Mouse (Mus musculus) adrenal gland, adult 8-10 months (tissue): ENCODE data around the gene Gm498. TPM values are rescaled to one million over a fixed set of nuclear protein-coding genes. Genes with fewer than 3 reads are reported as not detected.

Experiments used
- DNase-seq: peaks from one replicate; pipeline ENCODE4 v3.0.0; 2022
- total RNA-seq, 4 experiments: library from RNA; stranded (reverse); gene quantifications; 2 replicates each; pipeline ENCODE4 v1.2.4; 2022

Gene Gm498
- total RNA-seq = not detected

DNA sequence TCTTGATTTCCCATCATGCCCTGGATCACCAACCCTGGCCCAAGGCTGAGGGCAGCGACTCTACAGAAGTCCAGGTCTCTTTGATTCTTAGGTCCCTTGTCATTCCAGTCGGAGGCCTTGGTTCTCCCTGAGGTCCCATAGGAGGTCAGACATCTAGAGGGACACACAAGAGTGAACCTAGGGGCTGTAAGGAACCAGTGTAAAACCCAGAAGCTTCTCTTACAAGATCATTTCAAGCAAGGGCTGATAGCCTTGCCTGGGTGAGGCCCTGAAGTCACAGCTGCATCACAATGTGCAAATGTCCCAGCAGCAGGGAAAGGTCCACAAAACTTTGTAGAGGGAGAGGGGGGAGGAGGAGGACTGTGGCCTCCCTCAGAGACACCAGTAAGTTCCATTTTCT is at the start of gene Gm498:
TSS of gene Gm498 (plus strand) at position 301 of the 400 bp plus-strand sequence.
- no peak for DNase-seq

DNA sequence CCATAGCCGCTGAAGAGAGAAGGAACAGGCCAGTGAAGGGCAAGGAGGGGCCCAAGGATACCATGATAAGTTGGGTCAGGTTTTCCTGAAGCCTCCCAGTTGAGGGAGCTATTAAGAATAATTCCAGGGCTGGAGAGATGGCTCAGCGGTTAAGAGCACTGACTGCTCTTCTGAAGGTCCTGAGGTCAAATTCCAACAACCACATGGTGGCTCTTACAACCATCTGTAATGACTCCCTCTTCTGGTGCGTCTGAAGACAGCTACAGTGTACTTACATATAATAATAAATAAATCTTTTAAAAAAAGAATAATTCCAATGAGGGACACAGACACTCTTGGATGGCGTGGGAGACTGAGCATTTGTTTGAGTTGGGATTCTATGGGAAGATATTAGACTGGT is 47.4 kb upstream of the Gm498 start:
- no peak for DNase-seq

DNA sequence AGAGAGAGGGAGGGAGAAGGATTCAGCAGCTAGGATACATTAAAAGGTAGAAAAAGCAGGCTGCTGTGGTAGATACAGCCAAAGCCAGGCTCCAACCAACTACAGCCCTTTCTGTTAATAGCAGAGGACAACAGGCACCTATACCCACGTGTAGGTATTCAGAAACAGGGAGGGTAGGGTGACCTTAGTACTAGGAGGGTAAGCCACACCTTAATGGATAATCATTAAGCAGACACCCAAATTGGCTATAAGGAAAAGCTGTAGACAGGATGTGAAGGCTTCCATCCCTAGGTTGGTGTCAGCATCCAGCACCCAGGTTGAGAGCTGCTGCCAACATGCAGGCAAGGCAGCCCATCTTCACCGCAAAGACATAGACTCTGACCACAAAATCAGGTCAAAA is 45.4 kb upstream of the Gm498 start:
- DNase-seq = no peak

DNA sequence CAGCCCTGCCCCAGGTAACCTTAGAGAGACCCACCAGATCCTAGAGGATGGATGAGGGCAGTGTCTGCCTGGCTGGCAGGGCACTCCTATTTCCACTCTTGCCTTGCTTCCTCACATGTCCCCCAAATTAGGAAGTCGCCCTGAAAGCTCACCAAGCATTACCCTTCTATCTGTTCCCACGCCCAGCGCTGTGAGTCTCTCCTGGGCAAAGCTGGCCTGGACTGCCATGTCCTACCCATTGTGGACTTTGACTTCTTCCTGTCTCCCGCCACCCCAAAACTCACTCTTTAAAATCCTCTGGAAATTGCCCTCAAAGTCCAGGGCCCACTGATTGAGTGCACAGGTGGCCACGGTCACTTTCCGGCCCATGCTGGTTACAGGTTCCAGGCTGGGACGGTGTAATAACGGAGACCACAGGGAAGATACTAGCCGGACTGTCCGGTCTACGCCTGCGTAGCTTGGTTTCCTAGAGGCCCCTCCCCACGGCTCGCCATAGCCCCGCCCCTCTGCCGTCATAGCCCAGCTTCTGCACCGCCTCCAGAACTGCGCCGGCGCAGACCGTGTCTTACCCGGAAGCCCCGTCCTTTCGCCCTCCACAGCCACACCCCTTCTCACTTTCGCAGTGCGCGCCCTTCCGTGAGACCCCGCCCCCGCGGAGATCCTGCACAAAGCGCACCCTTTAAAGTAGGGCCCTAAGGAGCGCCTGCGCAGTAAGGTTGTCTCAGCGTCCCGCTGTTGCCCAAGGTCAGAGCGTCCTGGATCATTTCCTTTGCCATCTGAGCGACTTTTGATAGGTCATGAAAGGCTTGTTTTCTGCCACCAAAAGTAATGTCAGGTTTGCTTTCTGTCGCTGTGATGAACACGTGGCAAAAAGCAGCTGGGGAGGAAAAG is 44.0 kb upstream of the Gm498 start, which contains the start of the genes Nadsyn1 and Dhcr7:
TSS of gene Nadsyn1 (minus strand) at position 475 of the 891 bp plus-strand sequence.
TSS of gene Dhcr7 (plus strand) at position 771 of the 891 bp plus-strand sequence.
- DNase-seq = peak; percentile 99

DNA sequence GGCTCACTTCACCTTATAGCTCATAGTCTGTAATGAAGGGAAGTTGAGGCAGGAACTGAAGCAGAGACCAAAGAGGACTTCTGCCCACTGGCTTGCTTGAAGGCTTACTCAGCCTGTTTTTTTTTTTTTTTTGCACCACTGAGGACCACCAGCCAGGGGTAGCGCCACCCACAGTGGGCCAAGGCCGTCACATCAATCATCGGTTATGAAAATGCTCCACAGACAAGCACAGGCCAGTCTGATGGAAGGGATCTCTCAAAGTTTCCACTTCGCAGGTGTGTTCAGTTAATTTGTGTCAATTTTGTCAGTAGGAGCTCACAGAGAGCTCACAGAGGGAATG is 43.4 kb upstream of the Gm498 start:
- DNase-seq = no peak

DNA sequence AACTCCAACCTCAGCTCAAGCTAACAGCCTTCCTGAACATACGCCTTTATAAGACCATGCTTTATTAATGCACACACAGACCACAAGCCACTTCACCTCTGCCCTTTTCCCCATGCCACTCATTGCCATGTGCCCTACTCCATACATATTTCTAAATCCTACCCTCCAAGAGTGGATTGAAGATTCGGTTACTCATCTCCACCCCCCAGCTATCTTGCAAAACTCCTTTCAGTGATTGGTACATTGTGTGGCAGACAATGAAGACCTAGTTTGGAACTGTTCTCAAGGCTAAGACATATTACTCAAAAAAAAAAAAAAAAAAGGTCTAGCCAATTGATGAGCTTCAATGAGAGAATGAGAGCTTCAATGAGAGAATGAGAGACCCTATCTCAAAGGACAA is 39.7 kb upstream of the Gm498 start:
- no peak for DNase-seq

DNA sequence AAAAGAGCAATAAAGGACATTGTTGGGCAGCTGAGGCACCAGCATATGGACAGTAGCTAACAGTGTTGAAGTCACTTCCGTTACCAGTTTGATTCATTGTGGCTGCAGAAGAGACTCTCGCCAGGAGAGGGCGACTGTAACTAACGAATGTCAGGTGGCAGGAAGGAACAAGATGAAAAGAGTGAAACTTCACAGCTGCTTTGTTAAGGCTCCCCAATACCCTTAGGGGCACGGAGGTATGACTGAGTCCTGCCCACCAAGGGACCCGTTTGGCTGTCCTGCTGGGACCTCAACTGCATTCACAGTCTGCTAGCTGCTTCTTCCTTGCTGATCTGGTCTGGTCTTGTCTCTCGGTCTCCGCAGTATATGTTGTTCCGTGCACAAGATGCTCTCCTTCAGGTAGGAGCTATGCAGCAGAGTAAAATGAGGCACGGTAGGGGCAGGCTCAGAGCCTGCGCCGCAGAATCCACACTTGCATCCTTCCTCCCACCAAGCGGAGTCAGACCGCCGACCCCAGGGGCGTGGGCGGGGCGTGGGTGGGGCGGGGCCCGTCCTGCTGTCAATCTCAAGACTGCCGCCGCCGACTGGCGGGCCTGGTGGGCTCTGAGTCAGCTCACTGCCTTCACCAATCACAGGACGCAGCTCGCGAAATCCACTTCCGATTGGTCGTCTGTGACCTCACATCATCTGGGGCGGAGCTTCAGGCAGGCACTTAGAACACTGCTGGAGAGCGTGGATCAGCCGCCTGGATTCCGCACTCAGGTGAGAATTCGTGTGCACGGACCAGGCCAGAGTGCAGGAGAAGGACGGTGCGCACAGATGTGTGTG is 36.9 kb upstream of the Gm498 start:
- peak; percentile 96 for DNase-seq

DNA sequence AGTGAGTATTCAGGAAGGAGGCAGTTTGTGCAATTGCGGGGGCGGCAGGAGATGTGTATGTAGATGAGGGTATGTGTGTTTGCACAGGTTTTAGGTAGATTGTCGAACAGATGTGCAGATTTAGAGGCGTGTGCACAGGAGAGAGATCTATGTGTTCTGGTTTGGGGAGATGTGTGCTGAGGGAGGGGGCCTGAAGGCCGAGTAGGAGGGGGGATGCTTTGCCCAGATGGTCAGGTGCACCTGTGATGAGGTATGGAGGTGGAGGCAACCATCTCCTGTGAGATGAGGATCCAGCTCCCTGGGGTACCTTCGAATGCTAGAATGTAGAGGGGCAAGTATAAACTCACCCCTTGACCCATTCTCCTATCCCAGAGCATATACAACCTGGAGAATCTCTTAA is 36.2 kb upstream of the Gm498 start:
- DNase-seq = no peak

DNA sequence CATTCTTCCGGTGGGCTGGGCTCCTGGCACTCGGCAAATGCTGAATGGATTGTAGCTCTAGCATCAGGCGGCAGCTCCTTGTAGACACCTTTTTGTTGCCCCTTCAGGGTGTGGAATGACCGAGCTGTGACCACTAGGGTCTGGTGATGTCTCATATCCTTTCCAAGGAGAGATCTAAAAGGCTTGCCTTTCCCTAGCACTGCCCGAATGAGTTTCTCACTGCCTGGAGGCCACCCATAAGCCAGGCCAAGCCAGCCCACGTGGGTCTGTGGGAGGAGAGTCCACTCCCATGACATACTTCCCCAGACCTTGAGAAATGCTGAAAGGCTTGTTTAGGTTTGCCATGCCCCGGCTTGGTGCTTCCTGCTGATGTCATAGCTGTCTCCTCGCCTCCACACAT is 34.4 kb upstream of the Gm498 start:
- DNase-seq = peak; percentile 85

DNA sequence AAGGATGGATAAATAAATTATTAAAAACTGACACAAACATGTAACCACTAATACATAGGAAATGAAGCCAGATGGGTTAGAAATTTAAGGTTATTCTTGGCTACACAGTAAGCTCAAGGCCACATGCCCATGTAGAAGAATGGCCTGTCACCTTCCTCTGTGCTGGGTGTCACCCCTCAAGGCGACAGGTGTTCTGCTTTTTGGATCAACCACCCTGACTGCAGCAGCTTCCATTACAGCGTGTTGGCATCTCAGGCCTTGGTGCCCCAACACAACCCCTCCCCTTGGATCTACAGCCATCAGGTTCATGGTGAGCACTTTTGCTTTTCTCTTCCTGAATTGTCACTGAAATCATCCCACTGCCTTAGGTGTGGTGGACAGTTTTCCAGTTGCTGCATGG is 34.0 kb upstream of the Gm498 start:
- no peak for DNase-seq

DNA sequence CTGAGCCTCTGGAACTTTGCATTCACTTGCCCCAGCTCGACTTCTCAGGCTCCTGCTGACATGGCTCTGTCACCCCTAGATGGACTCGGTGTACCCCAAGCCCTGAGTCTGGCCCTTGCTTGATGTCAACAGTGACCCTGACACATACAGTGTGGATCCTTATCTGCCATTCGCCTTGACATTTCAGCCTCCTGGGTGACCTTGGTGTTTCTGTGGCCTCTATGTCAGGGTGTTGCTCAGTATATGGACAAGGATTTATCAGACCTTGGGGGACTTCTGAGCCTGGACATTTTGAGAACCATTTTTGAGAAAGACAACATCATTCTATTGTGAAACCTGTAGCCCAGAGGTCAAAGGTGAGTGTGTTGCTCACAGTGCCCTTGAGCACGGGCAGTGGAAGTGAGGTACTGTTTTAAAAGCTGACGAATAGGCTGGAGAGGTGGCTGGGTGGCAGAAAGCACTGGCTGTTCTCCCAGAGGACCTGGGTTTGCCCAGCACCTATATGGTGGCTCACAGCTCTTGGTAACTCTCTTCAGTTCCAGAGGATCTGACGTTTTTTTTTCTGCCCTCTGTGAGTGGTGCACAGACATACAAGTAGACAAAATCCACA is 33.0 kb upstream of the Gm498 start:
- DNase-seq = peak; percentile 87

DNA sequence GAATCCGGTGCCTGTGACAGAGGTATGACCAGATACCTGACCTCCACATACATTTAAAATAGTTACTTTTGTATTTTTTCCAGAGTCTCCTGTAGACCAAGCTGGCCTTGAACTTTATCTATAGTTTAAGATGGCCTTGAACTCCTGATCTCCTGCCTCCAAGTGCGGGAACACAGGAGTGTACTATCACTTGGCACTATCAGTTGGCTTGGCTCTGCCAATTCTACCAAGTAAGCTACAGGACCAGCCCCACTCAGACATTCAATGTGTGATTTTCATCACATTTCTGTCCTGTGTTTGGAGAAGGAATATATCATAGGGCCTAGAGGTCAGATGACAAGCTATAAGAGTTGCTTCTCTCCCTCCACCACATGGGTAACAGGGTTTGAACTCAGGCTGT is 32.3 kb upstream of the Gm498 start:
- no peak for DNase-seq

DNA sequence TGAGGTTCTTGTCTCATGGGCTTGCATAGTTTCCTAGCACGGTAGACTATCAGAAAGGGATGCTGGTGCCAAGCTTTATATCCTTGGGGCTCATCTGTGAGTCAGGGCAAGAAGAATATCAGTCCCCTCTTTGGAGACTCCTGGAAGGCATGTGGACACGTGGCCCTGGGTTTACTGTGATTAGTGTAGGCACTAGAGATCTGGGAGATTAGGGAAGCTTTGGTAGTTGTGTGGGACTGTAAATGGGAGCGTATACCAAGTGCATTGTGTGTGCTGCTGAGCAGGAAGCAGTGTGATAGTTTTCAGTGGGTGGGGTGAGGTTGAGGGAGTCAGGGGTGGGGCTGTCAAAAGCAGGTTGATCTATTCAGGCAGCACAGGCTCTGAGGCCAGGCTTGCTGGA is 31.7 kb upstream of the Gm498 start:
- DNase-seq = peak; percentile 41

DNA sequence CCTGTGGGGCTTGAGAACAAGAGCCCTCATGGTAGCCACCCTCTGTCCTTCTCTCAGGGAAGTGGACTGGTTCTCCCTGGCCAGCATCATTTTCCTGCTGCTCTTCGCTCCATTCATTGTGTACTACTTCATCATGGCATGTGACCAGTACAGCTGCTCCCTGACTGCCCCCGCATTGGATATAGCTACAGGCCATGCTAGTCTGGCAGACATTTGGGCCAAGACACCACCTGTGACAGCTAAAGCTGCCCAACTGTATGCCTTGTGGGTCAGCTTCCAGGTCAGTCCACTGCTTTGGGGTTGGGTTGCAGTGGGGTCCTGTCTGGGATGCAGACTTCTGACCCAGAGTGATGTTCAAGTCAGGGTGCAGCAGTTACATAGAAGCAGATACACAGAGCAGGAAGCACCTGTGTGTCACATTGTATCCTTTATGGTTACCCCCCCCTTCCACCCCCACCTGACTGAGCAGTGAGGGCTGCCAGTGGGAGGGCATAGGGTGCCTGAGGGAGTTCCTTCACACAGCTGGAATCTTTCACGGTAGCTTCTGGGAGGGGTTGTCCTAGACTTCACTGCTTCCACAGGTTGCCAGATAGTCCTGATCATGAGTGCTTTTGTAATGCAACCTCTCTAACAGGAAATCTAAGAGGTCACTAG is 28.8 kb upstream of the Gm498 start:
- peak; percentile 2 for DNase-seq

DNA sequence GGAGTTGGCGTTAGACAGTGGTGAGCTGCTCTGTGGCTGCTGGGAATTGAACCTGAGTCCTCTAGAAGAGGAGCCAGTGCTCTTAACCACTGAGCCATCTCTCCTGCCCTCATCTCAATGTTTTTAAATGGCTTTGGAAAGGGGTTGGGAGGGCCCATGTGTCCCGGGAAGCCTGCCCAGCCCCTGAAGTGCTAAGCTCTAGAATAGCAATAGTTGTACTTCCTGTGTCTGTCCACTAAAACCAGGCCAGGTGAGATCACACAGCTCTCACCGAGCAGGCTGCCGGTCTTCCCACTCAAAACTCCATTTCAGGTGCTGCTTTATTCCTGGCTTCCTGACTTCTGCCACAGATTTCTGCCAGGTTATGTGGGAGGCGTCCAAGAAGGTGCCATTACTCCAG is 26.5 kb upstream of the Gm498 start:
- peak; percentile 1 for DNase-seq

DNA sequence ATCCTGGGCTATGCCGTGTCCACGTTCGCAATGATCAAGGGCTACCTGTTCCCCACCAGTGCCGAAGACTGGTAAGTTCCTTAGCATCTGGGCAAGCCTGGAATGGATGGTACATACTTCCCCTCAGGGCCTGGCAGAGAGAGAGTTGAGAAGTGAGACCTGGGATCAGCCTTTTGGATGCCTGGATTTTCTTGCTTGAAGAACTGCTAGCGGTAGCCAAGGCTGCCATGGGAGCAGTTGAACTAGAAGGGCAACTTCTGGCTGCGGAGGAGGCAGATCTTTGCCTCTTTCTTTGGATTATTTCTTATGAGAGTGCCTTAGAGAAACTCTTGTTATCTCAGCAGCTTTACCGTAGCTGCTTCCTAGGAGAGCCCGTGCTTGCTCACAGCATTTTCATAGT is 25.3 kb upstream of the Gm498 start:
- peak; percentile 0 for DNase-seq

DNA sequence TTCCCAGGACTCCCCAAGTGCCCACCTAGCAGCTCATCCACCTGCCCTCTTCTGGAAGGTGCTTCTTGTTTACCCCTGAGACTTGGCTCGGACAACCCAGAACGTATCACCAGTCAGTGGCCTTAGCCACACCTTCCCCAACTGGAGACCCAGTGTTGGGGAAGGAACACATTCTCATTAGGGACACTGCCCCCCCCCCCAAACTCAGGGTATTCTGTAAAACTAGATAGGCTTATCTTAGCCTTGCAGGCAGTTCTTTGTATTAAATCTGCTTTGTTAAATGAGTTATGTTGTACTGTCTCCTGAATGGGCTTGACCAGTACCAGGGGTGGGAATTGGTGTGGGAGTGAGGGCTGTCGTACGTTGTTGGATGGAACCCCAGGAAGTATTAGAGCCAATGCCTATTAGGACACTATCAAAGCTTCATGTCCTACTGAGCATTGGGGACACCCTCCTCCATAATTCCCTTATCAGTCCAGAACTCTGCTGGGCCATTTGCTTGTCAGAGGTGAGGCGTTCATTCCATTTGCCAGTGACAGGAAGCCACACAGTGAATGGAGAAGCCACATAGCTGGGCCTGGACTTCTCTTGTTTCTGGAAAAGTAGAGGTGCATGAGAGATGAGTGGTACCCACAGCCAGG is 18.4 kb upstream of the Gm498 start:
- DNase-seq = peak; percentile 0

DNA sequence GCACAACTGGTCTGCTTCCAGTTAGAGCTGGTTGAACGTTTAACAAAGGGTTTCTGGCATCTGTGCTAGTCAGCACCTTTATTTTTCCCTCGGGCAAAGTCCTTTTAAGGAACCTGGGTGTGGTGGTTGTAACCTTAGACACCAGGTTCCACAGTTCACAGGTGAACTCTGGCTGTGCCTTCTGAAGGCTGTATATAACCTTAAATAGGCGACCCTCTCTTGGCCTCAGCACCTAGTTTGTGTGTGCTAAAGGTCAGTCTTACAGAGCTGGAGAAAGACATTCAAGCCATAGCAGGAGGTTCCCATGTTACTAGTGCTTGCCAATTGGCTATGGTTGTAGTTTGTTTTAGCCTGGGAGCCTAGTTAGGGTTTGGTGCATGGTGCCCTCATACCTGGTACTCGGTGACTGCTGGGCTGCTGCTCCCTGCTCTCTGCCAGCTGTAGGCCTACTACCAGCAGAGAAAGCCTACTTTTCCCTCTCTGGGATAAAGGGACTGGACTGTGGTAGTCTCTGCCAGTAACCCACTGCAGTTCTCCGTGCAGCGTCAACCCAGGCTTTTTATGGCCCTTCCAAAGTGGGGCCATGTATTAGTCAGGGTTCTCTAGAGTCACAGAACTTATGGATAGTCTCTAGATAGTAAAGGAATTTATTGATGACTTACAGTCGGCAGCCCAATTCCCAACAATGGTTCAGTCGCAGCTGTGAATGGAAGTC is 17.7 kb upstream of the Gm498 start:
- peak; percentile 0 for DNase-seq

DNA sequence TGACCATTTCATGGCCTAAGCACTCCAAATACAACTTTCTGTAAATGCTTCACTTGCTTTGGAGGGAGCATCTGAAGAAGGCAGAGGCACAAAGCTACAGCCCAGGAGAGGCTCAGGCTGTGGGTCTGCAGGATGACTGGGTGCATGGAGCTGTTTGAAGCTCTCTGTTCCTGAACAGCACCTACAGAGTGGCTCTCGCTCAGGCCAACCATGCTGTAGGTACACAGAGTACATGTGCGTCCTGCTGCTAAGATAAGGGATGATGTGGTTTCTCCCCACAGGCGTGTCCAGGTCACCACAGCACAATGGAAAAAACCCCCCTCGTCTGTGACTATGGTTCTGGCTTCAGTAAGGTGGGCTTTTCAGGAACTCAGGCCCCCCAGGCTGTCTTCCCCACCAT is 2.2 kb downstream of the Gm498 start:
- DNase-seq = no peak

DNA sequence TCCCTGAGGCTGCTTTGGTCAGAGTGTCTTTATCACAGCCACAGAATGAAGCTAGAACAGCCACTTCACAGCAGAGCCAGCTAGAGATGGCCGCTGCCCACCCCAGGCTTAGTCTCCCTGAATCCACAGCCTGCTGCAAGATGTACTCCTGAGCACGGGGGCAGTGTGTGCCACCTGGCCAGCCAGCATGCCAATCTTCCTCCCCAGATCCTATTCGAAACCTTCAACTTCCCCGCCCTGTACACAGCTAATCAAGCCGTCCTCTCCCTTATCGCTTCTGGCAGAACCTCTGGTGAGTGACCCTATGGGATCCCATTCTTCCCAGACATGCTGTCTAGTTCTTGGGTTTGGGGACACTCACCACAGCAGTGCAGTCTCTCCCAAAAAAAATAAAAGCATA is 17.1 kb downstream of the Gm498 start:
- DNase-seq = no peak

DNA sequence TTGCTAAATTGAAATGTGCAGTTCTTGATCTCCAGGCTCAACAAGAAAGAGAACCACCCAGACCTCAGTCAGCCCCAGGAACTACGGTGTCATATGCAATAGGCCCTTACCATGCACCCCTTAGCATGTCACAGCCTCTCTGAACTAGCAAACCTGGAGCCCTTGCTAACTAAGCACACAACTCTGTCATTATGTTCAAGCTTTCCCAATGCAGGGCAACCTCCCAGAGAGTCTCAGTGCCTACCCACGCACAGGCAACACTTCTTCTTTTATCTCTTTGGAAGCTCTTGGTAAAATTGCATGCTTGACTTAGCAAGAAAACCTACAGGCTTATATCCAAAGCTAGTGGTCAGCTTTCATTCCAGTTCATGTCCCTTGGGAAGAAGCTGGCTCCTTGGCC is 24.5 kb downstream of the Gm498 start:
- DNase-seq = no peak

DNA sequence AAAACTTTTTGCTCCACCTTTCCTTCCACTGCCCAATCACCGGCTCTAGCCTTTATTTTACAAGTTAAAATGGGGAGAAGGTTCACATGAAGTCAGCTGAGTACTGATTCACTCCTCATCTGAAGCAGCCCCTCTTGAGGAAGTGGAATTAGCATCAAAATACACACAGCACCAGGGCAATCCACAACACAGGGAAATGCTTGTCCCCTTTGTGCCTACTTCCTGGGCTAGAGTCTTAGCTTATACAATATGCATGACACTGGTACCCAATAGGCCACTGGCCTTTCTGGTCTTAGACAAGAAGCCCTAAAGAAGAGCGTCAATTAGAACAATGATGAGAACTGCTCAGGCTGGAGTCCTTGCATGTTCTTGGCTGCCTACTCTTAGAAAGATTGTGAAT is 25.7 kb downstream of the Gm498 start:
- no peak for DNase-seq
